Mouse (Mus musculus): ENCODE data around the gene Ssxb2.
"Not testable (repeated sequence)": the region's sequence is repeated elsewhere in the genome, so short reads cannot be mapped to it uniquely, and the experiment has no call there.

Gene Ssxb2

DNA sequence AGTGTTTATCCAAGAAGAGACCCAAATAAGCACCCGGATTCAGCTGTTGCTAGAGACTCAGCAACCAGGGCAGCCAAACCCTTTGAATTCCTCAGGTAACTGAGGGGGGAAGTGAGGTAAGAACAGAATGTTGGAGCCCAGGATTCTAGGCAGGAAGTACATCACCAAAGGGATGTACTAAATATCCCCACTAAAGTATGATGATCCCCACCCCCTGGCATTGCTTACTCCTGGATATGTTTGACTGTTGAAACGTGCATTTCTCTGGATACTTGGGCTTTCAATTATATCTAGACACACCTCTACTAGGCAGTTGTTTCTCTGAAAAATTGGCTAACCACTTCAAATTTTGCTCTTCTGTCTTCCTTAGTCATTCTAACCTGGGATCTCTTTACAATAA is at the start of gene Ssxb2:
Gene Ssxb2 (minus strand): TSS at position 101 of the 400 bp plus-strand sequence.
- not testable (repeated sequence) for DNase-seq (ENCODE audit: low read depth, low spot score)

- DNase-seq (ENCODE audit: low read depth, low spot score), result not testable (repeated sequence)
These were observed 48.5 kb downstream of the Ssxb2 start, which contains the start of gene Ssxb1 for GRCm38 (mm10) chrX:8413005-8413404. Ssxb1 (plus strand) TSS chrX:8413305.

Data from embryo, embryonic 11.5 days (tissue).